Mouse (Mus musculus): ENCODE measurements at regions not wholly inside any gene's neighbourhood (a gene's known extent, or its start where the extent isn't known, plus 50 kb on each side); places are given as distances from the start of the nearest gene placed in this dataset.
"Not testable (repeated sequence)": the region's sequence is repeated elsewhere in the genome, so short reads cannot be mapped to it uniquely, and the experiment has no call there.

DNA sequence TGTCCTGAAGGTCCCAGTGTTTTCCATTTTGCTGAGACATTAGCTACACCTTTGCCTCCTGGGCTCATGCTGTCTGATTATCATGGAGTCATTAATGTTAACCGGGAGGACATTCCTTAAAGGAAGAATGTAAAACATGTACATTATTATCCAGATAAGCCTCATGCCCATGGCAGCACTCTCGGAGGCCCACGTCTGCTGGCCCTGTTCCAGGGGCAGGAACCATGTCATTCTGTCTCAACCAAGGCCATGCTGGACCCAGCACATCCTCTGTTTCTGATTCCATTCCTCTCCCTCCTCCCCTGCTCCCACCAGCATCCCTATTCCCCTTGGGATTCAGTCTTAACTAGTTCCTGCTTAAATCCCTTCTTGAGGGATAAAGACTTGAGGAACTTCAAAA is 139.1 kb downstream of the Sptssa start:
- no peak overlapping the region for H3K4me3 ChIP-seq (ENCODE audit: insufficient read depth in 1 of 2, low read depth in 1 of 2, low read length in 2 of 2, poor library complexity in 1 of 2, severe bottlenecking in 1 of 2)
- no peaks in the 10 kb centered on the region for H3K9me3 ChIP-seq (ENCODE audit: control insufficient read depth, insufficient read depth, low read depth, low read length)
- no peak overlapping the region for H3K27ac ChIP-seq (ENCODE audit: insufficient read depth, low read depth, low read length, poor library complexity, severe bottlenecking)
- no peak overlapping the region for H3K9ac ChIP-seq (ENCODE audit: insufficient read depth, low read depth, low read length, poor library complexity, severe bottlenecking)
- no peaks in the 10 kb centered on the region for H3K4me1 ChIP-seq (ENCODE audit: control insufficient read depth in 2 of 2, insufficient read depth in 2 of 2, low read length in 2 of 2, poor library complexity in 1 of 2)
- no peak for DNase-seq (ENCODE audit: low read depth, low spot score)
- no peak for TF ChIP-seq CHD2 (IDR thresholded peaks at IDR 0.05; ENCODE audit: low read depth, low read length)
- TF ChIP-seq HCFC1 (IDR thresholded peaks at IDR 0.05; ENCODE audit: borderline replicate concordance, insufficient read depth, low read length) = no peak
- TF ChIP-seq ZNF384 (IDR thresholded peaks at IDR 0.05; ENCODE audit: low read depth, low read length) = no peak
- no peak for TF ChIP-seq MAFK (IDR thresholded peaks at IDR 0.05; ENCODE audit: insufficient read depth, low read depth, low read length)
- TF ChIP-seq ZC3H11A (IDR thresholded peaks at IDR 0.05; ENCODE audit: borderline replicate concordance, low read depth, low read length) = no peak
- in situ Hi-C loops (cut with MboI; ENCODE audit: low sequenced_read_pairs in 2 of 2, unreplicated experiment in 2 of 2) = no loop called here
- no peaks in the 10 kb centered on the region for H3K36me3 ChIP-seq (ENCODE audit: control insufficient read depth, insufficient read depth, low read length, poor library complexity, severe bottlenecking)

DNA sequence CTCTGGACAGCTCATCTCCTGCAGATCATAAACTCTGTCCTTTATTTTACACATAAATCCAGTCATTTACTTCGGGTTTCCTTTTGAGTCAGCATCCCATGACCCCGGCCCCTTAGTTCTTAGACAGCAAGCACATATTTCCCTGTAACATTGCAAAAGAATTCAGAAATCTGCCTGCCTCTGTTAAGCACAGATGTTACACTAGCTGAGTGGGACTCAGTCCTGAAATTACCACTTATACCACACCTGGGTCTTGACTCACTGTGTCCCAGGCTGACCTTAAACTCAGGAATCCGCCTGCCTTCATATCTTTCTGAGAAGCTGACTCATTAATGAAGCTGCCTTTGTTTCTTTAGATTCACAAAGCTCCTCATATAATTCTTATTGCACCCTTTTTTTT is 139.9 kb downstream of the Sptssa start:
- Histone ChIP-seq H3K9ac (ENCODE audit: insufficient read depth, low read depth, low read length, poor library complexity, severe bottlenecking) (no peak overlapping the region), H3K36me3 (ENCODE audit: control insufficient read depth, insufficient read depth, low read length, poor library complexity, severe bottlenecking) (no peaks in the 10 kb centered on the region), H3K4me1 (ENCODE audit: control insufficient read depth in 2 of 2, insufficient read depth in 2 of 2, low read length in 2 of 2, poor library complexity in 1 of 2) (no peaks in the 10 kb centered on the region), H3K27ac (ENCODE audit: insufficient read depth, low read depth, low read length, poor library complexity, severe bottlenecking) (no peak overlapping the region), H3K9me3 (ENCODE audit: control insufficient read depth, insufficient read depth, low read depth, low read length) (no peaks in the 10 kb centered on the region), H3K4me3 (ENCODE audit: insufficient read depth in 1 of 2, low read depth in 1 of 2, low read length in 2 of 2, poor library complexity in 1 of 2, severe bottlenecking in 1 of 2) (no peak overlapping the region)
- DNase-seq (ENCODE audit: low read depth, low spot score) = no peak
- in situ Hi-C loops (cut with MboI; ENCODE audit: low sequenced_read_pairs in 2 of 2, unreplicated experiment in 2 of 2) = no loop called here
- no peak for TF ChIP-seq MAFK (IDR thresholded peaks at IDR 0.05; ENCODE audit: insufficient read depth, low read depth, low read length)
- no peak for TF ChIP-seq CHD2 (IDR thresholded peaks at IDR 0.05; ENCODE audit: low read depth, low read length)
- no peak for TF ChIP-seq ZNF384 (IDR thresholded peaks at IDR 0.05; ENCODE audit: low read depth, low read length)
- no peak for TF ChIP-seq HCFC1 (IDR thresholded peaks at IDR 0.05; ENCODE audit: borderline replicate concordance, insufficient read depth, low read length)
- no peak for TF ChIP-seq ZC3H11A (IDR thresholded peaks at IDR 0.05; ENCODE audit: borderline replicate concordance, low read depth, low read length)

- H3K4me1 ChIP-seq (ENCODE audit: control insufficient read depth in 2 of 2, insufficient read depth in 2 of 2, low read length in 2 of 2, poor library complexity in 1 of 2); DNase-seq (ENCODE audit: low read depth, low spot score); H3K4me3 ChIP-seq (ENCODE audit: insufficient read depth in 1 of 2, low read depth in 1 of 2, low read length in 2 of 2, poor library complexity in 1 of 2, severe bottlenecking in 1 of 2); H3K9ac ChIP-seq (ENCODE audit: insufficient read depth, low read depth, low read length, poor library complexity, severe bottlenecking); H3K9me3 ChIP-seq (ENCODE audit: control insufficient read depth, insufficient read depth, low read depth, low read length); H3K36me3 ChIP-seq (ENCODE audit: control insufficient read depth, insufficient read depth, low read length, poor library complexity, severe bottlenecking); in situ Hi-C loops (cut with MboI; ENCODE audit: low sequenced_read_pairs in 2 of 2, unreplicated experiment in 2 of 2); H3K27ac ChIP-seq (ENCODE audit: insufficient read depth, low read depth, low read length, poor library complexity, severe bottlenecking): not testable (repeated sequence)
These were observed 140.3 kb downstream of the Sptssa start for GRCm38 (mm10) chr12:54516039-54516438.

DNA sequence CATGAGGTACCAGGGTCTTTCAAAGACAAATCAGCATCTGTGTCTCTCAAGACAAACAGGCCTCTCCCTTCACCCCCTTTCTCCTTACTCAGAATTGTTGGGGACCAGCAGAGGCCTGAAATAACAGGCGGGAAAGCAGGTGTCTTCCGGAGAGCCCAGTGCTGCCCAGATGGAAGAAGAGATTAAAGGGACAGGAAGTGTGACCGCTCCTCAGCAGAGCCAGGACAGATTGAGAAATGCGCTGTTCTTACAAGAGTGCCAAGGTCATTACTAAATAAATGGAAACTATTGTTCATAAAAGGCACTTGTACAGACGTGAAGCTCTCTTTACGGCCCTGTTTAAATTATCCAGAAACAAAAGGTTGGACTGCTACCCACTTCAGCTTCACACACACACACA is 146.5 kb downstream of the Sptssa start:
- no peaks in the 10 kb centered on the region for H3K9me3 ChIP-seq (ENCODE audit: control insufficient read depth, insufficient read depth, low read depth, low read length)
- in situ Hi-C loops (cut with MboI; ENCODE audit: low sequenced_read_pairs in 2 of 2, unreplicated experiment in 2 of 2) = no loop called here
- no peak overlapping the region for H3K27ac ChIP-seq (ENCODE audit: insufficient read depth, low read depth, low read length, poor library complexity, severe bottlenecking)
- DNase-seq (ENCODE audit: low read depth, low spot score) = no peak
- TF ChIP-seq ZC3H11A (IDR thresholded peaks at IDR 0.05; ENCODE audit: borderline replicate concordance, low read depth, low read length) (no peak), MAFK (IDR thresholded peaks at IDR 0.05; ENCODE audit: insufficient read depth, low read depth, low read length) (no peak), ZNF384 (IDR thresholded peaks at IDR 0.05; ENCODE audit: low read depth, low read length) (no peak), HCFC1 (IDR thresholded peaks at IDR 0.05; ENCODE audit: borderline replicate concordance, insufficient read depth, low read length) (no peak), CHD2 (IDR thresholded peaks at IDR 0.05; ENCODE audit: low read depth, low read length) (no peak)
- no peaks in the 10 kb centered on the region for H3K4me1 ChIP-seq (ENCODE audit: control insufficient read depth in 2 of 2, insufficient read depth in 2 of 2, low read length in 2 of 2, poor library complexity in 1 of 2)
- no peak overlapping the region for H3K4me3 ChIP-seq (ENCODE audit: insufficient read depth in 1 of 2, low read depth in 1 of 2, low read length in 2 of 2, poor library complexity in 1 of 2, severe bottlenecking in 1 of 2)
- no peaks in the 10 kb centered on the region for H3K36me3 ChIP-seq (ENCODE audit: control insufficient read depth, insufficient read depth, low read length, poor library complexity, severe bottlenecking)
- H3K9ac ChIP-seq (ENCODE audit: insufficient read depth, low read depth, low read length, poor library complexity, severe bottlenecking) = no peak overlapping the region

DNA sequence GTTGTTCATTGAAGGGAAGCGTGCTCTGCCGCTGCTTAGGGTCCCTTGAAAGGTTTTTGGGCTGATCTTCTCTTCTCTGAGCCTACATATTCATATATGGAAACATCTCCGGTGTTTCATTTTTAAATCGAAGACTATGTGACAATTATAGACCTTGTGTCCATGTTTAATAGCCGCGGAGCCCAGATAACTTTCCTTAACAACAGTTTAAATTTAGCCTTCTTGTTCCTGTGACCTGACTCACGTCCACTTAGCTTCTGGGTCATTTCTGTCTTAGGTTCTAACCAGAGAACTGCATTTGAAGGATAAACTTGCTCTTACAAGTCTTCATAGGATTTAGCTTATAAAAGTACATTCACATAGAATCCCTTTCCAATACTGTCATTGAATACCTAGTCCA is 153.6 kb downstream of the Sptssa start:
- no peaks in the 10 kb centered on the region for H3K9me3 ChIP-seq (ENCODE audit: control insufficient read depth, insufficient read depth, low read depth, low read length)
- no peak overlapping the region for H3K9ac ChIP-seq (ENCODE audit: insufficient read depth, low read depth, low read length, poor library complexity, severe bottlenecking)
- H3K4me1 ChIP-seq (ENCODE audit: control insufficient read depth in 2 of 2, insufficient read depth in 2 of 2, low read length in 2 of 2, poor library complexity in 1 of 2) = no peaks in the 10 kb centered on the region
- H3K36me3 ChIP-seq (ENCODE audit: control insufficient read depth, insufficient read depth, low read length, poor library complexity, severe bottlenecking) = no peaks in the 10 kb centered on the region
- DNase-seq (ENCODE audit: low read depth, low spot score) = no peak
- TF ChIP-seq HCFC1 (IDR thresholded peaks at IDR 0.05; ENCODE audit: borderline replicate concordance, insufficient read depth, low read length) (no peak), CHD2 (IDR thresholded peaks at IDR 0.05; ENCODE audit: low read depth, low read length) (no peak), ZNF384 (IDR thresholded peaks at IDR 0.05; ENCODE audit: low read depth, low read length) (no peak), ZC3H11A (IDR thresholded peaks at IDR 0.05; ENCODE audit: borderline replicate concordance, low read depth, low read length) (no peak), MAFK (IDR thresholded peaks at IDR 0.05; ENCODE audit: insufficient read depth, low read depth, low read length) (no peak)
- H3K4me3 ChIP-seq (ENCODE audit: insufficient read depth in 1 of 2, low read depth in 1 of 2, low read length in 2 of 2, poor library complexity in 1 of 2, severe bottlenecking in 1 of 2) = no peak overlapping the region
- H3K27ac ChIP-seq (ENCODE audit: insufficient read depth, low read depth, low read length, poor library complexity, severe bottlenecking) = no peak overlapping the region
- in situ Hi-C loops (cut with MboI; ENCODE audit: low sequenced_read_pairs in 2 of 2, unreplicated experiment in 2 of 2) = no loop called here
